Mouse (Mus musculus) right cerebral cortex, postnatal 10 days (tissue): ENCODE data around the gene Serpina10.
A peak's percentile ranks its signal among the peaks of the same experiment; 100 is the strongest.
"Not testable (repeated sequence)": the region's sequence is repeated elsewhere in the genome, so short reads cannot be mapped to it uniquely, and the experiment has no call there.

Experiments
- DNase-seq, 2 experiments: peaks; one replicate each; pipeline ENCODE4 v3.0.0; 2021; ENCODE audit warnings: low spot score in 2 of 2

The Serpina10 gene

DNA sequence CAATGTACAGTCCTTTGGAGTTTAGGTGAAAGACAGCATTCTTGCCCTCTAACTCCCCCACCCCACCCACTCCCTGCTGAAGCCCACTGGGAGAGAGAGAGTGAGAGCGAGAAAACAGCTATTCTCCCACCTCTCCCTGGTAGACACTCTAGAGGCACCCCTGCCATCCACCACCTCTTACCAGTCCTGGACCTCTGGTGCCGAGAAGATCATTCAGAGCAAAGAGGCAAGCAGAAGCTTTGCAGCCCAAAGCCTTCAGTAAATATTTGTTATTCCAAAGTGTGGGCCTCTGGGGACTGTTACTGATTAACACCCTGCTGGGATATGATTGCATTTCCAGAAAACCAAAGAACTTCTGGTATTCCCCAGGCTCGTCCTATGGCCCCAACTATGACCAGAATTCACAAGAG lies at the start of gene Serpina10:
Gene Serpina10 (minus strand): TSS at position 242 of the 410 bp plus-strand sequence.
- DNase-seq, result no peak

DNA sequence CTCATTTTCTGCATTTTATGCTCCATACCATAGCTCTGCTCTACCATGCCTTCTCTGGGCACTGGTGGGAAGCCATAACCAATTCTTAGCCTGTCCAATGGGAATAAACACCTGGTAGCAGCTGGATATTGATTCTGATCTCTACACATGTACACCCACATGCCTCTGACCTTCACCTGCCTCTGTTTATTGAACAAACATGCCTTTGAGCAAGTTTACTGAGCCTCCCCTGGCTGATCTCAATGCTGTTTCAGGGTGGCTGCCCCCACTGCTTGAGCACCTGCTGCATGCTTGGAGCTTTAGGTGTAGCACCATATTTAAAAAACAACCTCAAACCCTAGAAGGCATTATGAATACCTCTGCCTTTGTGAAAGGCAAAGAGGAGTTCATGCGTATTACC lies 48.6 kb upstream of the Serpina10 start:
- not testable (repeated sequence) for DNase-seq

DNA sequence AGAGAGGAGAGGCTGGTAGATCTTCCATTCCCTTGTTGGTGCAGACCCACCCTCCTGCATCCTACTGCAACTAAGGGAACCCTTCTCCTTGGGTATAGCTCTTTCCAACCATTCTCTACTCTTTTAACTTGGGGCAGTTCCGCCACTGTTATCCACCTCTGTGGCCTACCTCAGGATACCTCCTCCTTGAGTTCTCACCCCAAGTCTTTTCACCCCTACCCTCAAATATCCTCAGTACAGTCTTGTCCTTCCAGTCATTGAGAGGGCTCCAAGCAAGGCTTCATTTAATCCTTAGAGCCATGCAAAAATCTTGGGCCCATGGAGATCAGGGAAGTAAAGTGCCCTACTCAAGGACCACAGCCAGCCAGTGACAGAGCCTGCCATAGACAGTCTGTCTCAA lies 44.8 kb upstream of the Serpina10 start, which contains the start of gene Serpina16:
Gene Serpina16 (minus strand): TSS at position 101 of the 400 bp plus-strand sequence.
- DNase-seq, result no peak

DNA sequence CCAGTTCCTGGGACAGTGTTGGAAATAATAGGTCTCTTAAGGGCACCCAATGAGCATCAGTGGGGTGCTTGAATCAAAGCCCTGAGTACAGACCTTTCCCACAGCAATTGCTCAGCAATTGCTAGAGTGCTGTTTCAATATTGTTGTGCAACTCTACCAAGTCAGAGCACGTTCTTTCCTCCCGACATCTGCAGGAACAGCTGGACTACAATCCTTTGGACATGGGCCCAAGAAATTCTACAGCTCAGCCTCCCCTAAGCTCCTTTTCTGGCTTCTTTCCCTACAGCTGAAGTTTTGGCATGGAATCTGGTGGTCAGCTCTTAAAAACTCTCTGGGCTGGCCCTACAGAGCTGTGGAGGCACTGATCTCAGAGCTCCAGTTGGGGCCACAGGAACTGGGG lies 41.9 kb upstream of the Serpina10 start:
- DNase-seq, result no peak

DNA sequence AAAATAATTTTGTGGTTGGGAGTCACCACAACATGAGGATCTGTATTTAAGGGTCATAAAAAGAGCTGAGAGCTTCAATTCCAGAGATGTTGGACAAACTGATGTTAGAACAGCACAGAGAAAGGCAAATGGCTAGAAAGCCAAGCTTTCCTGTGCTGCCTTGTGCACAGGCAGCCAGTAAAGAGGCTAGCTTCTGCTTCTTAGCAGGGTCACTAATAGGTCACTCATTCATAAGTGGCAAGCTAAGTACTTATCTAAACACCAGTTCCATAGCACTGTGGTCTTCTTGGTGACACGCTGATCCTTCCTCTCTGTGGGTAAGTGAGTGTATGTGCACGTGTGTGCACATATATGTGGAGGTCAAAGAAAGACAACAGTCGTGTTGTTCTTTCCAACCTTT lies 40.2 kb upstream of the Serpina10 start:
- no peak for DNase-seq

DNA sequence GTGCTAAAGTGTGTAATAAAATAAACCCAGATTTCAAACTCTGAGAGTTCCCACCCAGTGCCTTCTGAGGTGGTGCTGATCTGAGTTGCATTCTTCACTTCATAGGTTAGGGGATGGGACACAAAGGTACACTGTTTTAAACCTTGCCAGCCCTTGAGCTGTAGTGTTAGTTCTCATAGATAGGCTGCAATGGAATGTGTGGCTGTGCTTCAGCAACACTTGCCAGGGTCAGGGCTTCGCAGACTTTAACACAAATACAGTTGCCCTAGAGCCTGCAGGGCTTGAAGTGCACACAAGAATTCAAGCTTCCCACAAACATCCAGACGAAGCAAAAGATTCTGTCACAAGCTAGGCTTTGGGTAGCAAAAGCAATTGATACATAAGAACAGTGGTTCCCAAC lies 39.7 kb upstream of the Serpina10 start:
- no peak for DNase-seq

DNA sequence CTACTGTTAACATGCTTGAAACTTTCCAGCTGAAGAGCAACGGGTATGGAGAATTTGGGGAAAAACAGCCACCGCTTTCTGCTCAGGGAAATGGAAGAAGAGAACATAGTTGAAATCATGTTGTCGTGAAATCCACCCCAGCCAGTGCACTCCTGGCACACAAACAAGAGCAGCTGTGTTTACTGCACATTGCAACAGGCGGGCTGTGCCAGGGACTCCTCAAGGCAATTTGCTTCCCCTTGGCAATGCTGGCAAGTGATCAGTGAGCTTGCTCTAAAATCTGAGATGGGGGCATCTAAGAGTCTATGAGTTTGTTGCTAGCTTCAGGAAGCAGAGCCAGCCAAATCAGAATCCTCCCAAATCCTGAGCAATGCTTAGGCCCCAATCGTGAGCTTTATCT lies 39.1 kb upstream of the Serpina10 start:
- DNase-seq, result peak; percentile 69 to 72

DNA sequence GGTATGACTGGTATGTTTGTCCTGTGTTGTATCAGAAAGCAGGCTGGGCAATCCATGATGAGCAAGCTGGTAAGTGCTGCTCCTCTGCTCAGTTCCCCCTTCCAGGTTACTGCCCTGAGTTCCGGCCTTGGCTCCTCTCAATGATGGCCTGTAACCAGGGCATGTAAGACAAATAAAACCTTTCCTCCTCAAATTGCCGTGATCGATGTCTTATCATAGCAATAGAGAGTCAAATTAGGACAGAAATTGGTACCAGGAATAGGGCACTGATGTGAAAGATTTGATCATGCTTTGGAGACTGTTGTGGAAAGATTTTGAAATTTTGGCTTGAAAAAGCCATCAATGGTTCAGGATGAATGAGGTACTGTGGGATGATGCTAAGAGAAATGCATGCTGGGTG lies 34.0 kb upstream of the Serpina10 start:
- no peak for DNase-seq

DNA sequence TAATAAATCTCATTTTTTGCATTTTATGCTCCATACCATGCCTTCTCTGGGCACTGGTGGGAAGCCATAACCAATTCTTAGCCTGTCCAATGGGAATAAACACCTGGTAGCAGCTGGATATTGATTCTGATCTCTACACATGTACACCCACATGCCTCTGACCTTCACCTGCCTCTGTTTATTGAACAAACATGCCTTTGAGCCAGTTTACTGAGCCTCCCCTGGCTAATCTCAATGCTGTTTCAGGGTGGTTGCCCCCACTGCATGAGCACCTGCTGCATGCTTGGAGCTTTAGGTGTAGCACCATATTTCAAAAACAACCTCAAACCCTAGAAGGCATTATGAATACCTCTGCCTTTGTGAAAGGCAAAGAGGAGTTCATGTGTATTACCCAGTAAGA lies 30.8 kb upstream of the Serpina10 start:
- DNase-seq, result not testable (repeated sequence)

DNA sequence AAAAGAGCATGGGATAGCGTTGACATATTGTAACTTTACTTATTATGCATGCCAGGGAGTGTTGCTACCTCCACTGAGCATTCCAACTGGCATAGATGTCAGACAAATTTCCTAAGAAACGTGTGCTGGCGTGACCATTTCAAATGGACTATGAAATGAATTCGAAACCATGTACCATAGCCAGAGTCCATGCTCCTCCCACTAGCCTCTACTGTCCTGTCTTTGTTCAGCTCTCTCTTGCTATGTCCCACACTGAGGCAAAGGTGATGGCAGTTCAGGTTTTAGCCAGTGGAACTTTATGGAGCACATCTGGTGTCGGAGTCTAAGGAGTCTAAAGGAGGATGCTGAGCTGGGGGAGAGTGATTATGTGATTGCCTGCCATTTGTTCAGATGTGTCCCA lies 28.8 kb upstream of the Serpina10 start:
- DNase-seq, result no peak

DNA sequence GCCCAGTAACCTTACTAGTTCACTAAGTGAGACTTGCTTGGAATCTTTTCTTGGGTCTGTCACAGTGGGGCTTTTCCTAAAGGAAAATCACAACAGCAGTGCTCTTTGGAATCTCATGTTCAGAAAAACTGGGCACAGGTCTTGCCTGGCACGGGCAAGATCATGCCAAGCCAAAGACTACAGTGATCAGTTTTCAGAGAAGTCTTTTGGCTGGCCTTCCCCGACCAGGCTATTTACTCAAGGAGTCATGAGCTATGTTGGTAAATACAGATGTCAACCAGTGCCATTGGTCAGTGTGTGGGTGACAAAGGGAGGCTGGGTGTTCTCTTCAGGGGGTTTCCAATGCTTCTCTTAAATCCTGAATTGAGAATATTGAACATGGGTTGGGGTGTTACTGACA lies 27.9 kb upstream of the Serpina10 start:
- no peak for DNase-seq

DNA sequence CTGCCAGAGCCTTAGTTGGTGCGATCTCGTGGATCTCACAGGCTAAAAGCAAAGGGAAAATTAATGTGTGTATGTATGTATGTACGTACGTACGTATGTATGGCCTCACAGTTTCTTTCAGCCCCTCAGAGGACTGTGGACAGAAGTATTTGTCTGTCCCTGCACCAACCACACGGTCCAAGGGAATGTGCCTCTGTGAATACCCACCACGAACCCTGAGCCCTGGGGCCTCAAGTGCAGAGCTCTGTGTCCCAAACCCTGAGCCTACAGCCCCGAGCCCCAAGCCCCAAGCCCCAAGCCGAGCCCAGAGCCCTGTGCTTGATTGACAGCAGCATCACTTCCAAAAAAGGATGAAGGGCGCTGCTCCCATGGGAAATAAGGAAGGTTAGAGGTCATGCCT lies 26.7 kb upstream of the Serpina10 start:
- no peak for DNase-seq

DNA sequence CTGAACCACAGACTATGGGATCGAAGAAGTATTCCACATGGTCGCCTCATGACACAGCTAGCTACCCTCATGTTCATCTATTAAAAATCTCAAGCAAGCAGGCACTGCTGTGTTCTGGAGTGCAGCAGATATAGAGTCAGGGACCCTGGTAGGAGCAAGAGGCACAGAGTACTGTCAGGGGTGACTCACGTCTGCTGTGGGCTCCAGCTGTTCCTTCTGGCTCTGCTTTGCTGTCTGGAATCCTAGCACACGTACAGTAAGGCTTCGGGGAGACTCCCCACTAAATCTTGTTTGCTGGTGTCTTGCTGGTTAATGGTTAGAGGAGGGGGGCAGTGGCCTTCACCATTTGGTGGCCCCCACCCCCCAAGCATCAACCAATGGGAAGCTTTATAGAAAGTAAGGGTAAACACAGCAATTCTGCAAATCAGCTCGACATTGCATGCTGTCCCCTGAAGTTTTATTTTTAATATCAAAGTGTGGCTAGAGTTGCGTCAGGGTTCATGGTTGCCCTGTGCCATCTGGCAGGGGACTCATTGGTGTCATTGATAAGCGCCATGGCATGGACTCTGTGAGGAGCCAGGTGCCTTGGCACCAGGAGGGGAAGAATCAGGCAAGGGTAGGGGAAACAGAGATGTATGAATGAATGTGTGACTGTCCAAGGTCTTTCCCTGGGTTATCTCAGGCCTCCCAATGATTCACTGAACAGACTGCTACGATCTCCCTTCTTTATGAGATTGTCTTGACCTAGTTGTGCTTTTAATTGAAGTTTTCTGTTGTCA lies 25.8 kb upstream of the Serpina10 start, which contains the start of gene Serpina6:
Gene Serpina6 (minus strand): TSS at position 365 of the 779 bp plus-strand sequence.
- no peak for DNase-seq

DNA sequence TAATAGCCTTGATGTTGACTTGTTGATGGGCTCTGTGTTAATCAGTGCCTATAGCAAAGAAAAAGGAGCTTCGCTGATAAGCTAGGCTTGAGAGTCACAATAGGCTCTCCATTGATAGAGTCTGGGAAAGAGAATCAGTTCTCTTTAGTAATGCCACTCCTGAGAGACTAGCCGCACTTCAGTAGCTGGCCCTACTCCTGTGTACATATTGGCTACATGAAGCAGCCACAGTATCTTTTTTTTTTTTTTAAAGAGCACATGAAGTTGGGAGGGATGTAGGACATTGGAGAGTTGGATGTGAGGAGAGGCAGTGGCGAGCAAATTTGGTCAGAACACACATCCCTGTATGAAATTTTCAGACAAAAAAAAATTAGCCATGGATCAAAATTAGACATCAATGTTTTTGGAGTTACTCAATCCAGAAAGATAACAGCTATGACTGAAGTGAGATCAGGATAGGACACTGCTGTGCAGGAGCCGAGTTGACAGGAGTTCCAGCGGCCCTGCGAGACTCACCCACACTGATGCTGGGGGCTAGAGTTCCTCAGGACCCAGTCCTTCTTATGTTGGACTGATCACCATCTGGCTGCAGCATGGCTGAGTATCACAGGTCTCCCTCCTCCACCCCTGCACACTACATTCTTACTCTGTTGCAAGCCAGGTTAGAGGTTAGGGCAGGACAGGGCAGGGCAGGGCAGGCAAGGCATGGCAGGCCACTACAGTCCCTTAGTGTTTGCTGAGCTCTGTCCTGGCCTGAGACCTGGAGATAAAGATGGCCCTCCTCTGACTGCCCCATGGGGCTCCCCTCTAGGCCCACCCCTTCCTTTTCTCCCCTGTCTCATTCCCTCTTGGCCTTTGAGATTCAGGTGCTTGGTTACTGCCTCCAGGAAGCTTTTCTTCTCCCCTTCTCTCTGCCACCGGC lies 24.1 kb upstream of the Serpina10 start:
- no peak for DNase-seq

DNA sequence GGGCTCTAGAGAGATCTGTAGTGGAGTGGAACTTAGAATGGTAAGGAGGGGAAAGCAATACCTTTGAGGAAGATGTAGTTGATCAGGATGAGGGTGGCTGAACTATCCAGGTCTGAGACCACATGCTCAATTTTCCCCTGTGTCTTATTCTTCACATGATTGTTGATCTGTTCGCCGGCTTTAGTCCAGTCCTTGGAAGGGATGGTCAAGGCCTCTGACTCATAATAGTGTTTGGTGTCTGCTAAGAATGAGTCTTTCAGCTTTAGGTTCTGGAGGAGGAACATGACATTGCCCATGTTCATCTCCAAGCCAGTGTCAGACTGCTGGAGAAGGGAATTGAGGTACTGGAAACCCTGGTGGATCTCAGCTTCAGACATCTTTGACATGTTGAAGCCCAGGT lies 22.6 kb upstream of the Serpina10 start:
- no peak for DNase-seq

DNA sequence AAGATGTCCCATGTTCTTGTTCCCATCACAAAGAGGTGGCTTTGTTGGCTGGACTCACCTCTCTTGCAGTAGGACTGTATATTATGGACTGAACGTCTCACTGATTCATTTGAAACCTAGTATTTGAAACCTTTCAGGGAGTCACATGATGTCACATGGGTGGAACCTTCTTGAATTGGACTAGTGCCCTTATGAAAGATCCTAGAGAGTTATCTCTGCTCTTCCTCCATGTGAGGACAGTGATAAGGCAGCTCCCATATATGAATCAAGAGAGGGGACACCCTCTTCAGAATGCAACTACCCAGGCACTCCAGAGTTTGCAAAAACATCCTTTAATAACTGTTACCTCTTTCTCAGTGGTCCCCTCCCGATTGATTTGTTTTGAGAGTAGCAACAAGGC lies 15.1 kb upstream of the Serpina10 start:
- no peak for DNase-seq

DNA sequence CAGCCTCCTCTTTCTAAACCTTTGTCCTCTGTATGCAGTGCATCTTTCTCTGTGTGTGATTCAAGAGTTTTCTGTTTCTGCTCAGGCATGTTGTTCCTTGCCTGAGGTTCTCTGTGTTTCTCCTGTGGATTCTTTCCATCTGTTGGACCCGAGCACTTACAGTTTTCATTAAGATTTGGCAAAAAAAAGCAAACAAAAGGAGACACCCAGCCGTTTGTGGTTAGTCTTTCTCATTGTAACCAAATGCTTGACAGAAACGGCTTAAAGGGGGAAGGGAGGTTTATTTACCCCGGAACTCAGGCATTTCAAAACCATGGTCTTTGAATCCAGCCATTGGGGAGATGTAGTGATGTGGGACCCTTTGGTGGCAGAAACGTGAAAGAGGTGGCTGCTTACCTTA lies 13.4 kb upstream of the Serpina10 start:
- no peak for DNase-seq

DNA sequence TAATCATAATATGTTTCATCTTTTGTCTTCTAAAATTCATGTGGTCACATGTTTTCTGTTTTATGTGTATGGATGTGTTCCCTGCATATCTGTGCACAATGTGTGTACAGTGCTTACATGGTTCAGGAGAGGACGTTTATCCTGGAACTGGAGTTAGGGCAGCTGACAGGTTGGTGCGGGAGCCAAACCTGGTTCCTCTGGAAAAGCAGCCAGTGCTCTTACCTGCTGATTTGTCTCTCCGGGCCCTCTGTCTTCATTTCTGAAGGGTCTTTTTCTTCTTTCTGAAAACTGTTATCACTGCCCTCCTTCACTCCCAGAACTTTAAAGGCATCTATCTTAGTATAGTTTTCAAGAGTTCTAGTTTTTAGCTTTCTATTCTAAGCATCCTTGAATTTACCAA lies 12.6 kb upstream of the Serpina10 start:
- DNase-seq, result no peak

DNA sequence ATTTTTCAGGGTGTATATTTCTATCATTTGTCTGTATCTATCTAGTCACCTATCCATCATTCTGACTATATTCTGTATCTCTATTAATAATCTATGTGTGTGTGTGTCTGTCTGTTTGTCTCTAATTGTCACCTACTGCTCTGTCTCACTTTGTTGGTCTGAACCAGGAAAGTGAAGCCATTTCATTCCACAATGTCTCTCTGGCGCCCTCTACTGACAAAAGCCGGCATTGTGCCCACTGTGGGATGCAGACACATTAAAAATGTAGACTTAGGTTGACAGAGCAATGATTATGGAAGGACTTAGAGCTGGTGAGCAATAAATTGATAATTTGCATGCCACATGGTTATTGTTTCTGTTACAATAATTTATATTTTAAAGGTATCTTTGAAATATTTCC lies 12.1 kb upstream of the Serpina10 start:
- DNase-seq, result peak; percentile 84 to 90

DNA sequence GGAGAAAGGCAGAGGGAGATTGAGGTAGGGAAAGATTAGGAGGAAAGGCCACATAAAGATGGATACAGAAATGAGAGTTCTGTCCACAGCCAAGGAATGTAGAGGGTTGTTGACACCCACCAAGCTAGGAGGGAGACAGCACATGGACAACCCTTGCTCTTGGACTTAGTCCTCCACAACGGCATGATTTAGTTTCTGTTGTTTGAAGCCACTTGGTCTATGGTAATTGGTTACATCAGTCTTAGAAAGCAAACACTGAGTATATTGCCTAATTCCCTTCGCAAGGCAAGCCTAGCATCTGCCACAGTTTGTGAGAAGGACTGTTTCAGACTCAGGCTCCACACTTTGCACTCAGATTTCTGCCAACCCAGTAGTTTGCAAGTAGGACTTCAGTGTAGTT lies 4.6 kb upstream of the Serpina10 start:
- DNase-seq, result no peak

DNA sequence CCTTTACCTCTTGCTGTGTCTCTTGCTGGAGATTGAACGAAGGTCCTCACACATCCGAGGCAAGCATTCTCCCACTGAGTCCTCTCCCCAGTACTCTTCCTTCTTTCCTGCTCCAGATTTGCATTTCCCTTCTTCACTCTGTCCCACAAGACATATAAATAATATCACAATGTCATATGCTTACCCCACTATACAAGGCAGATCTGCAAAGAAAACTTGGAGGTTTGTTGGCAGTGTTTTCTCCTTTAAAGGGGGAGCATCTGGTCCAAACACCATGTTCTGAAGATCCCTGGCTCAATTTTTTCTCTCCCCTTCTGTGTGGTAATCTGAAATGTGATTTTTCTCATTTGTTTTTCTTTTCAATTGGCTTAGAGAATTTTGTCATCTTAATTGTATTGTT lies 3.2 kb upstream of the Serpina10 start:
- DNase-seq, result no peak

DNA sequence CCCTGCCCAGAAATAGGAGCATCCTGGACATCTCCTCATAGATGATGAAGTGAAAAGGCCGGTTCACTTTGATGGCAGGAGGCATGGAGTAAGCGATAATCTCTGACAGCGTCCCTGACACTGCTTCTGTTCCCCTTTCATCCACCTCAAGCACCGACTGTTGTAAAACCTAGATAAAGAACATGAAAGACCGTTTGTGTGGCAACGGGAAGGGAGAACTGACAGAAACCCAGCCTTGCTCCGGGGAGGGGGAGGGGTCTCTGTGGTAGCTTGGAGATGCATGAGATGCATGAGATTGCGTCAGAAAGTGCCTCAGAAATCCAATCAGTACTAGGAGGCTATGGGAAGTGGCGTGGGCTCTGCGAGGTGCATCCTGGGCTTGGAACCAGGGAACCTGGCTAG lies 14.4 kb downstream of the Serpina10 start:
- DNase-seq, result no peak

DNA sequence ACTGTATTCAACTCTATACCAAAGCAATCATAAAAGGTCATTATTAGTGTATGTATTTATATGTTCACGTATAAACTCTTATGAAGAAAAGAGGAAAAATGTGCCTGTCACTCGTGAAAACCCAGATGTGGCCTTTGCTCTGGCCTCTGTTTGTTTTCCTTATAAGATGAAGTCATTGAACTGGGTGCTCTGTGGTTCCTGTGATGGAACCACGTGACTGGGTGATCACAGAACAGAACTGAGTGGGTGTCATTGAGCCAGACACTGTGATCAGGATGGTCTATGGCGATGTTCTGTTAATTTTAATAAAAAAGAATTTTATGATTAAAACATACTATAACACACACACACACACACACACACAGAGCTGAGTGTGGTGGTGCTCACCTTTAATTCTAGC lies 15.5 kb downstream of the Serpina10 start:
- DNase-seq, result no peak
